Comparison of ENCODE assay signal across 8 mouse cellular contexts in the genomic region with DNA sequence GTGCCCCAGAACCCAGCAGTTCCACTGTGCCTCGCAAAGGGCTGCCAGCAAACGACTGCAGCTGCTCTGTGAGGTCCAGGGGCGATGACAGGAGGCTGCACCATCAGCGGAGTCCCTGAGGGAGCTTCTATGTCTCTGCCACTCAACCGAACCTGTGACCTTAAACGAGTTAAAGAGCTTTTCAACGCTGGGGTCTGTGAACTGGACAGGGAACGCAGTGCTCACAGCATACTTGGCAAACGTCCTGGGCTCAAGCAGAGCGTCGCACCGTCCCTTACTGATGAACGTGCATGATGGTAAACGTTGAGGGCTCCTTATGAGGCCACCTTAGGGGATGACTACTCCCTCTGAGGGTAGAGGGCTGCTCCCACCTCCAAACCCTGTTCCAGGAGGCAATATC. TPM values are rescaled to one million over a fixed set of nuclear protein-coding genes. Genes with fewer than 3 reads are reported as not detected.
DNase-seq lines count a peak whose midpoint lies in the region; ATAC-seq lines count a peak whose summit lies in the region.

No protein-coding gene starts in this region.

- DNase-seq in kidney, adult 11 months: no peak
- DNase-seq in embryonic facial prominence, embryonic 10.5 days (ENCODE audit: low spot score): no peak
- no peak for DNase-seq in hindbrain, embryonic 14.5 days (ENCODE audit: low spot score)
- DNase-seq in midbrain, embryonic 14.5 days: no peak
- no peak for DNase-seq in right cerebral cortex, postnatal 4 days
- DNase-seq in cerebellum, postnatal 10 days: no peak
- no peak for DNase-seq in gastrocnemius, postnatal 10 days

- no peak for ATAC-seq in kidney, embryonic 15.5 days (replicated peaks; ENCODE audit: low FRiP score)
- ATAC-seq in hindbrain, embryonic 14.5 days (ENCODE audit: low FRiP score): peak; percentile 11; the same call in 1 of the 2 replicates
- ATAC-seq in midbrain, embryonic 14.5 days (ENCODE audit: low FRiP score, low TSS enrichment): no peak

- peak overlapping the region; percentile 68 for H3K4me3 ChIP-seq in kidney, embryonic 15.5 days (replicated peaks)
- H3K4me3 ChIP-seq in embryonic facial prominence, embryonic 10.5 days: peak overlapping the region; percentile 76
- peak overlapping the region; percentile 56 for H3K4me3 ChIP-seq in hindbrain, embryonic 14.5 days (replicated peaks; ENCODE audit: low read length)
- peak overlapping the region; percentile 62 for H3K4me3 ChIP-seq in midbrain, embryonic 14.5 days (replicated peaks; ENCODE audit: low read depth, low read length)

- H3K36me3 ChIP-seq in kidney, embryonic 15.5 days: peaks cover 4% of the 10 kb centered on the region
- H3K36me3 ChIP-seq in embryonic facial prominence, embryonic 10.5 days (replicated peaks): peaks cover 13% of the 10 kb centered on the region
- no peaks in the 10 kb centered on the region for H3K36me3 ChIP-seq in hindbrain, embryonic 14.5 days (replicated peaks; ENCODE audit: control insufficient read depth, insufficient read depth)
- H3K36me3 ChIP-seq in midbrain, embryonic 14.5 days (ENCODE audit: control insufficient read depth, insufficient read depth, low read length): no peaks in the 10 kb centered on the region

- peak overlapping the region; percentile 70 for H3K9ac ChIP-seq in kidney, embryonic 15.5 days
- peak overlapping the region; percentile 64 for H3K9ac ChIP-seq in hindbrain, embryonic 14.5 days
- H3K9ac ChIP-seq in midbrain, embryonic 14.5 days (replicated peaks; ENCODE audit: low read length): peak overlapping the region; percentile 60

- H3K9me3 ChIP-seq in kidney, embryonic 15.5 days (replicated peaks): no peaks in the 10 kb centered on the region
- no peaks in the 10 kb centered on the region for H3K9me3 ChIP-seq in embryonic facial prominence, embryonic 10.5 days
- no peaks in the 10 kb centered on the region for H3K9me3 ChIP-seq in hindbrain, embryonic 14.5 days (ENCODE audit: control insufficient read depth, low read length)
- H3K9me3 ChIP-seq in midbrain, embryonic 14.5 days (ENCODE audit: control insufficient read depth, low read length): no peaks in the 10 kb centered on the region

- peak overlapping the region; percentile 87 for H3K27ac ChIP-seq in kidney, embryonic 15.5 days
- peak overlapping the region; percentile 93 for H3K27ac ChIP-seq in embryonic facial prominence, embryonic 10.5 days (replicated peaks)
- peak overlapping the region; percentile 55; the same call in 1 of the 2 replicates for H3K27ac ChIP-seq in hindbrain, embryonic 14.5 days
- peak overlapping the region; percentile 77 for H3K27ac ChIP-seq in midbrain, embryonic 14.5 days (replicated peaks; ENCODE audit: low read depth, low read length)

- peak overlapping the region; percentile 76 for H3K4me2 ChIP-seq in kidney, embryonic 15.5 days
- peak overlapping the region; percentile 61 for H3K4me2 ChIP-seq in hindbrain, embryonic 14.5 days (replicated peaks)
- H3K4me2 ChIP-seq in midbrain, embryonic 14.5 days (ENCODE audit: low read length): peak overlapping the region; percentile 83

- 3% methylated on average over 14 of the region's 14 CpGs for WGBS in kidney, embryonic 15.5 days
- WGBS in embryonic facial prominence, embryonic 10.5 days: 2% methylated on average over 14 of the region's 14 CpGs
- WGBS in hindbrain, embryonic 14.5 days: under 1% methylated on average over 14 of the region's 14 CpGs
- 2% methylated on average over 14 of the region's 14 CpGs for WGBS in midbrain, embryonic 14.5 days

- no peaks in the 10 kb centered on the region for H3K27me3 ChIP-seq in kidney, embryonic 15.5 days
- H3K27me3 ChIP-seq in embryonic facial prominence, embryonic 10.5 days (replicated peaks; ENCODE audit: low read depth, poor library complexity, severe bottlenecking): peaks cover 8% of the 10 kb centered on the region; the same call in 1 of the 2 replicates
- H3K27me3 ChIP-seq in hindbrain, embryonic 14.5 days (ENCODE audit: control insufficient read depth, insufficient read depth, low read length): no peaks in the 10 kb centered on the region
- H3K27me3 ChIP-seq in midbrain, embryonic 14.5 days (ENCODE audit: control insufficient read depth, insufficient read depth, low read length): no peaks in the 10 kb centered on the region

- peaks cover 49% of the 10 kb centered on the region for H3K4me1 ChIP-seq in kidney, embryonic 15.5 days
- peaks cover 54% of the 10 kb centered on the region for H3K4me1 ChIP-seq in embryonic facial prominence, embryonic 10.5 days
- H3K4me1 ChIP-seq in hindbrain, embryonic 14.5 days (replicated peaks; ENCODE audit: control insufficient read depth, insufficient read depth, low read length): peaks cover 29% of the 10 kb centered on the region
- H3K4me1 ChIP-seq in midbrain, embryonic 14.5 days (ENCODE audit: control insufficient read depth, insufficient read depth, low read length): peaks cover 36% of the 10 kb centered on the region

RNA-seq across cellular contexts. Expression of gene Cdc25b, which starts 0.4 kb away (rescaled TPM):
- polyA plus RNA-seq in kidney, embryonic 15.5 days (2015; fragmentation: Nextera tagmentation; extraction: Ambion mirVana): 62.1 and 71.5 TPM in 2 replicates
- 50.0 and 52.6 TPM in 2 replicates for polyA plus RNA-seq in embryonic facial prominence, embryonic 10.5 days (2016; fragmentation: Nextera tagmentation; extraction: Ambion mirVana)
- polyA plus RNA-seq in hindbrain, embryonic 14.5 days (2014; fragmentation: Nextera tagmentation; extraction: Ambion mirVana): 26.9 and 27.6 TPM in 2 replicates
- polyA plus RNA-seq in midbrain, embryonic 14.5 days (2014; fragmentation: Nextera tagmentation; extraction: Ambion mirVana): 16.4 and 31.5 TPM in 2 replicates
- 10 to 100 TPM in 1 of 2 experiments, 1 to 10 TPM in 1; 9.4 to 13.0 TPM for total RNA-seq in gastrocnemius, postnatal 10 days (2021)

RNA-seq across cellular contexts. Expression of gene Spef1, which starts 0.7 kb away (rescaled TPM):
- 3.2 and 3.6 TPM in 2 replicates for polyA plus RNA-seq in kidney, embryonic 15.5 days (2015; fragmentation: Nextera tagmentation; extraction: Ambion mirVana)
- polyA plus RNA-seq in embryonic facial prominence, embryonic 10.5 days (2016; fragmentation: Nextera tagmentation; extraction: Ambion mirVana): 3.2 TPM in 2 replicates
- 11.5 and 11.8 TPM in 2 replicates for polyA plus RNA-seq in hindbrain, embryonic 14.5 days (2014; fragmentation: Nextera tagmentation; extraction: Ambion mirVana)
- 11.3 and 14.1 TPM in 2 replicates for polyA plus RNA-seq in midbrain, embryonic 14.5 days (2014; fragmentation: Nextera tagmentation; extraction: Ambion mirVana)
- total RNA-seq in gastrocnemius, postnatal 10 days (2021): 1 to 10 TPM; 3.8 to 4.5 TPM

RNA-seq across cellular contexts. Expression of gene Cenpb, which starts 6.5 kb away (rescaled TPM):
- polyA plus RNA-seq in kidney, embryonic 15.5 days (2015; fragmentation: Nextera tagmentation; extraction: Ambion mirVana): 10.6 and 10.8 TPM in 2 replicates
- 7.4 and 7.6 TPM in 2 replicates for polyA plus RNA-seq in embryonic facial prominence, embryonic 10.5 days (2016; fragmentation: Nextera tagmentation; extraction: Ambion mirVana)
- 9.3 and 10.3 TPM in 2 replicates for polyA plus RNA-seq in hindbrain, embryonic 14.5 days (2014; fragmentation: Nextera tagmentation; extraction: Ambion mirVana)
- polyA plus RNA-seq in midbrain, embryonic 14.5 days (2014; fragmentation: Nextera tagmentation; extraction: Ambion mirVana): 11.1 TPM in 2 replicates
- total RNA-seq in gastrocnemius, postnatal 10 days (2021): 10 to 100 TPM; 58.4 to 59.5 TPM

RNA-seq across cellular contexts. Expression of gene Ap5s1, which starts 20.5 kb away (rescaled TPM):
- 25.6 TPM in 2 replicates for polyA plus RNA-seq in kidney, embryonic 15.5 days (2015; fragmentation: Nextera tagmentation; extraction: Ambion mirVana)
- 23.3 and 25.3 TPM in 2 replicates for polyA plus RNA-seq in embryonic facial prominence, embryonic 10.5 days (2016; fragmentation: Nextera tagmentation; extraction: Ambion mirVana)
- polyA plus RNA-seq in hindbrain, embryonic 14.5 days (2014; fragmentation: Nextera tagmentation; extraction: Ambion mirVana): 32.1 and 39.7 TPM in 2 replicates
- polyA plus RNA-seq in midbrain, embryonic 14.5 days (2014; fragmentation: Nextera tagmentation; extraction: Ambion mirVana): 32.5 and 34.3 TPM in 2 replicates
- total RNA-seq in gastrocnemius, postnatal 10 days (2021): 10 to 100 TPM; 16.1 to 16.3 TPM

RNA-seq across cellular contexts. Expression of gene 1700037H04Rik, which starts 26.5 kb away (rescaled TPM):
- 82.9 and 91.1 TPM in 2 replicates for polyA plus RNA-seq in kidney, embryonic 15.5 days (2015; fragmentation: Nextera tagmentation; extraction: Ambion mirVana)
- 115 and 119 TPM in 2 replicates for polyA plus RNA-seq in embryonic facial prominence, embryonic 10.5 days (2016; fragmentation: Nextera tagmentation; extraction: Ambion mirVana)
- 87.3 and 88.5 TPM in 2 replicates for polyA plus RNA-seq in hindbrain, embryonic 14.5 days (2014; fragmentation: Nextera tagmentation; extraction: Ambion mirVana)
- polyA plus RNA-seq in midbrain, embryonic 14.5 days (2014; fragmentation: Nextera tagmentation; extraction: Ambion mirVana): 76.4 and 85.7 TPM in 2 replicates
- 1 to 10 TPM; 7.2 to 9.3 TPM for total RNA-seq in gastrocnemius, postnatal 10 days (2021)
